Mouse (Mus musculus) NIH3T3 (cell line): ENCODE results near the gene Mab21l3.

Experiments used
- DNase-seq: peaks from one replicate; pipeline ENCODE4 v3.0.0-alpha.2; 2012; ENCODE audit warnings: low read depth

Mab21l3 gene

DNA sequence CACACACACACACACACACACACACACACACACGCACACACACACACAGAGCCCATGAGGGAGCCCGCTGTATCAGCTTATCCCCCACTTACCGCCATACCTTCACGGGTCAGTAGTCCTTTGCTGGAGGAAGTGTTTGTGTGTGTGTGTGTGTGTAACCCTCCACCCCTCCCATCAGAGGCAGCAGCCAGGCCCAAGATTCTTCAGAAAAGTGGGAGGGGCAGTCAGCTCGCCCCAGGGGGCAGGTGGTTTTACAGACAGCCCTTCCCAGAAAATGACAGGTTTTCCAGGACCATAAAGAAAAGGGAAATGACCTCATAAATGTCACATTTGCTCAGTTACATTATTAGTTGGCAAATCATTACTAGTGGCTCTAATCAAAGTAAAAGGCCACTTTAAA lies at the start of gene Mab21l3:
Gene Mab21l3, minus strand, starts transcription at position 144 of the 400 bp plus-strand sequence.
- no peak for DNase-seq

GRCm38 (mm10) chr3:101897377-101897974 lies 48.7 kb upstream of the Mab21l3 start:
- no peak for DNase-seq

- DNase-seq = peak; percentile 87
Measured at GRCm38 (mm10) chr3:101896893-101897292, 48.1 kb upstream of the Mab21l3 start.

DNA sequence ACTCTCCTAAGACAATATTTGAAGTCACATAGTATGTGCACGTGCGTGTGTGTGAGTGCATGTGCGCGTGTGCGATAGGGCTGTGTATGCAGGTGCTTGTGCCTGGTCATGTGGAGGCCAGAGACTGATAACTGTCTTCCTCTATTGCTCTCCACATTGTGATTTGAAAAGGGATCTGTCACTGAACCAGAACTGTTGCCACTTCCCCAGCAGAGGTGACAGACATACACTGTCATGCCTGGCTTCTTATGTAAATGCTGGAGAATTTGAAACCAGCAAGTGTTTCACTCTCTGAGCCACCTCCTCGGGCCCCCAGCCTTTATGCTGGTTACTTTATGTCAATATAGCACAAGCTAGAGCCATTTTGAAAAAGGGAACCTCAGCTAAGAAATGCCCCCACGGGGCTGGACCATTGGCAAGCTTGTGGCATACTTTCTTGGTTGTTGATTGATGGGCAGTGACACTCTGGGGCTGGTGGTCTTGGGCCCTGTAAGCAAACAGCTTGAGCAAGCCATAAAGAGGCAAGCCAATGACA lies 46.7 kb upstream of the Mab21l3 start:
- DNase-seq = no peak

- DNase-seq = peak; percentile 46
Measured at GRCm38 (mm10) chr3:101885591-101885990, 36.8 kb upstream of the Mab21l3 start.

DNA sequence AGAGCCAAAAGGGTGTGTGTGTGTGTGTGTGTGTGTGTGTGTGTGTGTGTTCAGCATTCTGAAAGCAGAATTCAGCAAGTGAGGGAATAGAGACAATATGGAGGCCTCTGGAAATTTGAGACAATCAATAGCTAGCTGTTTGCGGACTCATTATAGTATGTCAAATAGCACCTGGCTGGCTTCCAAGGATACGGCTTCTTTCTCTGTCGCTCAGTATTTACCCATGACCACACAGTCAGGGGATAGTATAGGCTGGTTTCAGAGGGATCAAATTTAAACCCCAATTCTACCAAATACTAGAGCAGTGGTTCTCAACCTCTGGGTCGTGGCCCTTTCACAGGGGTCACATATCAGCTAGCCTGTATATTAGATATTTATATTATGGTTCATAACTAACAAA lies 36.3 kb upstream of the Mab21l3 start:
- DNase-seq = no peak

- DNase-seq = no peak
Measured at GRCm38 (mm10) chr3:101883902-101884301, 35.1 kb upstream of the Mab21l3 start.

DNA sequence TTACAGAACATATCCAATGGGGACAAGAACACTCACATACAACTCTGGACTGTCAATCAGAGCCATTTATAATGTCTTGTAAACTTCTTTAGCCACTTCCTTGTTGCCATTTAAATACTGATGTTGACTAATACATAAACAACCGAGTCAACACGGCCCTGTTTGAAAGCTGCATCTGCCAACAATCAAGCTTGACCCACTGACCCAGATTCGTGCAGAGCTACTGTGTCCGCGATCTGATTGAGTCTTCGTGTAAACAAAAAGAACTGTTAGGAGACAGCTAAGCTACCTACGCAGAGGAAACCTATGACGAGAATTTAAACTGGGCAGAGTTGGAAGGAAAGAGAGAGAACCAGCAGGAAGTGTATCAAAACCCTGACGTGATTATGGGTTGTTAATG lies 33.0 kb upstream of the Mab21l3 start:
- no peak for DNase-seq

DNA sequence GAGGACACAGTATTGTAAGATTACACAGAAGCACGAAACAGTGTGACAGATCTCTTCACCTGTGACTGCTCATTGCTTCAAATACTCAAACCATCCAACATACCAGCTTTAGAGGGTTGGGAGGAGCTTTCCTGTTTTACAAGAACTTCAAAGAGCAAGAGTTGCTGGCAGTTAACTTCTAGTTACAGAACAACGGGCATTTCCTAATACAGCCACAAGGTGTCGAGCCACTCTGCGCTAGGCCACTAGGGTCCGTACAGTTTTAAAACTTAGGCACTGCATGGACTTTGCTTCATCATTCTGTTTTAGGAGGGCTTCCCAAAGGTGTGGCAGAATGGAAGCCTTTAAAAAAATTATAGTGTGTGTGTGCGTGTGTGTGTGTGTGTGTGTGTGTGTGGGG lies 32.1 kb upstream of the Mab21l3 start:
- peak; percentile 10 for DNase-seq

DNA sequence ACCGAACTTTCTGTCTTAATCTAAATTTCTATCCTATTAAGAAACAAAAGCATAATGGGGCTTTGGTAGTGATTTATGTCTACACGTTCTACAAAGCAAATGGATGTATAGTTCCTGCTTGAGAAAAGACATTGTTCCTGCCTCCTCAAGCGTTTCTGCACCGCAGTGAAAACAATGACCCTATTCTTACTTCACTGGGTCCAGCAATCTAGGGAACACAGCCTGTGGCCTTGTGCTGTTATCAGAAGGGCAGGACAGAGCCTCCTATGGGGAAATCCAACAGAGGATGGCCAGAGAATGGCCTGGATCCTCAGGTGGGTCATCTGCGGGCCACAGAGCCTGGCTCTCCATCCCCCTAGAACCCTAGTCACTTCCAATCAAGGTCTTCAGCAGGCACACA lies 29.4 kb upstream of the Mab21l3 start:
- DNase-seq = no peak

- DNase-seq = no peak
Measured at GRCm38 (mm10) chr3:101876459-101877285, 27.9 kb upstream of the Mab21l3 start.

DNA sequence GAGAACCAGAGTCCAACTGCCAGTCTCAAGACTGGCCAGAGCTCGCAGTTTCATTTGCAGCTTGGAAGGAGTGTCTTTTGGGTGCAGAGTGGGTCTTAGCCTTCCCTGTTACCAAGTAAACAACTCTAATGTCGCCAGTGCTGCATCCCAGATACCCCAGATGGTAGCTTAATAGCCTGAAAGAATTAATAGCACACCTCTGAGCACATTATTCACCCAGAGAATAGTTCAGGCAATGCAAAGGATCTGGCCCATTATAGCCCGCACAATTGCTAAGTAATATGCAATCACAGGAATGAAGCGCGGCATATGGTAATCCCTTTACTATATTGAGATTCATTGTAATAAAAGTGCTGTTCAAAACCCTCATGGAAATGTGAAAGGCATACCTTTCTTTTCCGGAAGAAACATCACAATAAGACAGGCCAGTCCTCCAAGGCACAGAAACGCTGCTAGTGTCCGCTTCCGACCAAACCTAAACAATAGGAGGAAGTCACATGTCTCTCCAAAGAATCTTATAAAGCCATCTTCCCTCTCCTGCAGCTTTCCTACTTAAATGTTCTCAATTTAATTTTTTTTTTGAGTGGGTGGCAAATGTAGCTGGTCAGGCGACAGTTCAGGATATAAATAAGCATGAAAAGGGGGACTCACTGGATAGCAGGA lies 26.6 kb upstream of the Mab21l3 start:
- DNase-seq = no peak

- DNase-seq = no peak
Measured at GRCm38 (mm10) chr3:101873061-101873675, 24.4 kb upstream of the Mab21l3 start.

DNA sequence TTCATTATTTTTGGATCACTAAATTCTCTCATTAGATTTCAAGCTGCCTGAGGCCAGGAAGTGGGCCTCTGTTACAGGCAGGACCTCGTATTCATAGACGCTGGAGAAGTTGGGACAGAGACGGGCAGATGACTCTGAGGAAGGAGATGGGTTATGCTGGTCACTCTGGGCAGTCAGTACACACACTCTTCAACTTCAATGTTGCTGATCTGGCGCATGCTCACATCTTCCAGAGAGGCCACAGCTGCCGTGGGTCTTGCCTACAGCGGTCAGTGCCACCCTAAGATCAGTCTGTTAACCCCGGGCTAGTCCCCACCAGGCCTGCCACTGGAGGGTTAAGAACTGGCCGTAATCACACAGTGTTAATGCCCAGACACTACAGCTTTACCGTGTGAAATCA lies 23.2 kb upstream of the Mab21l3 start:
- no peak for DNase-seq

- DNase-seq = no peak
Measured at GRCm38 (mm10) chr3:101867001-101867421, 18.3 kb upstream of the Mab21l3 start.

DNA sequence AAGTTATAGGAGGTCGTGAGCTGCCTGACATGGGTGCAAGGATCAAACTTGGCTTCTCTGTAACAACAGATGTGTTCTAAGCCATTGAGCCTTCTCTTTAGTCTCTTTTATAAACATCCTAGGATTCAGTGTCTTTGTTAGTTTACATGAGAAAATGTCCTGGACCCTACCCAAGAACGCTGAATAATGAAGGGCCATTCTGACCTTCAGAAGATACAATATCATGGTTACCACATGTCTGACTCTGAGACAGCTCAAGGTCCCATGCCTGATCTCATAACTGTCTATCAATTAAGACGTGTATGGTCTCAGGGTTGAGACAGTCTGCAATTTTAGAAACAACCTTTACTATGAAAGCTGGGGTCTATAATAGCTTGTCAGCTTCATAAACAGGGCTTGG lies 13.1 kb upstream of the Mab21l3 start:
- DNase-seq = peak; percentile 37

DNA sequence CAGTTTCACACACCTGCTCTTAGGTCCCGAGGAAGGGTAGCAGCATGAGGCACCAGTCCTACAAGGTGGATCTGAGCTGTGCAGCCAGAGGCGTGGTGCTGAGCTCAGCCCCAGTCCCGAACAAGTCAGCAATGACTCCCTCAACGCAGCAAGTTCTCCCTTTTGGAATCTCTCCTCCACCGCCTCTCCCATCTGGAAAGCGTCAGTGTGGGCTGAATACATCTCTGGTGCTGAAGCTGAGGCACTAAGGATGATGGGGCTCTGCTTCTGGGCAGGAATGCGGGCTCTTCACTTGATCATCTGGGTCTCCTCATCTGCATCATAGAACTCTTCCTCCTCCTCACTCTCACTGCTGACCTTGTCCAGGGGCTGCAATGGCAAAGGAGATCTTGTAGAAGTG lies 11.4 kb upstream of the Mab21l3 start:
- DNase-seq = no peak

DNA sequence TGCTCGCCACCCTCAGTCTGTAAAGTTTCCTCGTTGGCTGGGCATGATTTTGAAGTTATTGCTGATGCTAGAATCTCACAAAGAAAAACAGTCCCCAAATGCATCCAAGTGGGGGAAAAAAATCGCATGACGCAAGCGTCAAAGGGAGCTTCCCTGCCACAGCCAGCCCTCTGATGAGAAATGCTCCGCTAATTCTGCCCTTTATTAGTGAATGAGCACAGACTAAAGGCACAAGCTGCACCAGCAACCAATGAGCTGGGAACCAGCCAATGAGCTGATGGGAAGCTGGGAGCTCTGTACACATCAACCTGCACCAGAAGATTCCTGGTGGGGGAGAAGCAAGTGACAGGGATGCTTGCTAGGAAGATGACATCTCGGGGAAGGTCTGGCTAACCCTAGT lies 11.0 kb upstream of the Mab21l3 start:
- no peak for DNase-seq

DNA sequence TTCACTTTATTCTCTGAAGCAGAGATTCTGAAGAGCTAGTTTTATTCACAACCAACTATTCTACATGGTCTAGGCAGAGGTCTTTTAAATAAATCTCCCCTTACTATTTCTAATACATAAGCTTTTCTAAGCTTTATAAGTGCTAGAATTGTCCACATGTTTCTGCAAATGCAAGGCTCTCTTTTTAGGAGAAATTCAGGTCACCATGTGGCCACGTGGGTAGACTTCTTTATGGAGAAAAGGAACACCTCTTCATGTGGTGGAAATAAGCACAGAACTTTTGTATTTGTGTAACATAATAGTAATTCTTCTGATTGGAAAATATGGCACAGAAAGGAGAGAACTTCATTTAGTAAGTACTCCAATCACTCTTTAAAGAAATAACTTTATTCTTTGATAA lies 5.3 kb upstream of the Mab21l3 start:
- DNase-seq = no peak

DNA sequence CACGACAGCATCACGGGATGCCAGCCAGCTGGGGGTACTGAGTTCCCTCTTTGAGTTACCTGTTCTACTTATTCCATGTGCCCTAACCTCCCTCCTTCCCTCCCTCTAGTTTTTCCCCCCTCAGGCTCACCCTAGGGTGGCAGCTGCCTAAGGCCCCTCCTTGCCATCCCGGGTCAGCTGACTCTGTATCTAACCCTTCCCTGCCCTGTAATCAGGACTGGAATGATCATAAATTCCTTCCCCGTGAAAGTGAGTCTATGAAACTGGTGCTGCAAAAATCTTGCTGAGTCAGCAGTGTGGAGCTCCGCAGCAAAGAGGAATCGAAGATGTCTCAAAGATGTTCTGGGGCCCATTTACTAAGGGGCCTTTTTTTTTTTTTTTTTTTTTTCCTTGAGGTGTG lies 2.6 kb upstream of the Mab21l3 start:
- DNase-seq = no peak

GRCm38 (mm10) chr3:101846096-101846495 lies 2.7 kb downstream of the Mab21l3 start:
- no peak for DNase-seq

DNA sequence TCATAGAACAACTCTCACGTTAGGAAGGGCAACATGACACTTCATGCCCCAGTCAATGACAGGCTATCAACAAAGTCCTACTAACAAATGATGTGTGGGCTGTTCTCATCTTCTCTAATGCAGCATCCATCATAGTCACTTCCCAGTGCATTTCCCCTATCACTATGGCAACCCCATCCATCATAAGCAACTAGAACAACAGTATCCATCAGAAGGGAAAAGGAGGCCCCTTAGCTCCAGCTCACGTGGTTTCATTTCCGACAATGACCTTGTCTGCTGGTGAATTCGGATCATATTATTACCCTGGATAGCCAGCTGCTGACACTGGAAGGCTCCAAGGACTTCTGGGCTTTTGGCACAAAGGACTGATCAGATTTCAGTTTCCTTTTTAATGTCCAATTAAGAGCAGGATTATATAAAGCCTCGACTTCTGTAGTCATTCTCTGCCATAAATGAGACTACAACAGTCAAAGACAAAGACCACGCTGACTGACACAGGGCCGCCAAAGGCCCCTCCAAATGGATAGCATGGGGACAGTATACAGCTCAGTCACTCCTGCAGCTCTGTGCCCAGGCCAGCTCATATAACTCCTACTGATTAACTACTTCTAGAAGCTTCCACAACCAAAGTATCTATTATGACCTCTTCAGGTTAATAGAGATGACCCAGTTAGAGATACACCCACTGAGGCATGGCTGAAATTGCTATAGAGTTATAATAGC lies 6.2 kb downstream of the Mab21l3 start:
- DNase-seq = no peak
